Mouse (Mus musculus) liver, adult 2 months (tissue): ENCODE results near the gene Nkiras1. TPM values are rescaled to one million over a fixed set of nuclear protein-coding genes. Genes with fewer than 3 reads are reported as not detected.

Experiments used
- DNase-seq: peaks from one replicate; pipeline ENCODE4 v3.0.0-alpha.2; 2011; ENCODE audit warnings: low read depth, low spot score; ENCODE audit errors: extremely low read depth
- H3K27ac ChIP-seq: fragments of 200-500 bp; replicated peaks from 2 replicates; pipeline ENCODE4 v1.5.1; 2012; ENCODE audit warnings: low read depth, mild to moderate bottlenecking, control low read depth, inconsistent platforms, low read length; ENCODE audit not compliant: insufficient read depth
- H3K27me3 ChIP-seq: fragments of 200-500 bp; 2 replicates; pipeline ENCODE4 v1.6.1; 2012; ENCODE audit warnings: mild to moderate bottlenecking, moderate library complexity, low read length, inconsistent platforms; ENCODE audit not compliant: control insufficient read depth, insufficient read depth
- H3K36me3 ChIP-seq: fragments of 200-500 bp; 2 replicates; pipeline ENCODE4 v1.6.1; 2012; ENCODE audit warnings: low read length, inconsistent platforms; ENCODE audit not compliant: control insufficient read depth, insufficient read depth
- H3K4me1 ChIP-seq: fragments of 200-500 bp; 2 replicates; pipeline ENCODE4 v1.6.1; 2011; ENCODE audit warnings: low read length; ENCODE audit not compliant: control insufficient read depth, insufficient read depth
- H3K4me3 ChIP-seq: fragments of 200-500 bp; 2 replicates; pipeline ENCODE4 v1.5.1; 2011; ENCODE audit warnings: low read depth, mild to moderate bottlenecking, control low read depth, low read length, moderate library complexity; ENCODE audit not compliant: insufficient read depth
- H3K79me2 ChIP-seq: fragments of 200-500 bp; 2 replicates; pipeline ENCODE4 v1.6.1; 2012; ENCODE audit warnings: inconsistent platforms, mild to moderate bottlenecking, low read length, moderate library complexity; ENCODE audit not compliant: control insufficient read depth, insufficient read depth
- H3K9ac ChIP-seq: fragments of 200-500 bp; 2 replicates; pipeline ENCODE4 v1.6.1; 2012; ENCODE audit warnings: low read depth, mild to moderate bottlenecking, control low read depth, inconsistent platforms, low read length
- CTCF ChIP-seq: fragments of 200-500 bp; IDR thresholded peaks from 2 replicates; pipeline ENCODE4 v1.5.1; 2011; ENCODE audit warnings: low read depth, low read length, control low read depth
- POLR2A ChIP-seq: fragments of 200-500 bp; IDR thresholded peaks from 2 replicates; pipeline ENCODE4 v1.6.1; 2011; ENCODE audit warnings: low read length, control low read depth; ENCODE audit not compliant: insufficient read depth; ENCODE audit errors: extremely low read depth
- WGBS: fragments of 180-500 bp; shearing (Covaris S2); methylation state at CpG from one replicate; pipeline ENCODE4 v1.1.7; 2018; 5-methylcytosine and 5-hydroxymethylcytosine counted together
- polyA plus RNA-seq: library from polyadenylated mRNA; depleted of rRNA; stranded (reverse); fragments of >200 nt; gene quantifications from 2 replicates; pipeline ENCODE4 v1.2.3, GENCODE M21; 2012
- total RNA-seq: library from RNA; depleted of rRNA; stranded (reverse); fragments of >200 nt; gene quantifications from 2 replicates; pipeline ENCODE4 v1.2.3, GENCODE M21; 2014

Nkiras1 gene
- total and polyA plus RNA-seq, 2 experiments, result 6.4 to 16.8 TPM

DNA sequence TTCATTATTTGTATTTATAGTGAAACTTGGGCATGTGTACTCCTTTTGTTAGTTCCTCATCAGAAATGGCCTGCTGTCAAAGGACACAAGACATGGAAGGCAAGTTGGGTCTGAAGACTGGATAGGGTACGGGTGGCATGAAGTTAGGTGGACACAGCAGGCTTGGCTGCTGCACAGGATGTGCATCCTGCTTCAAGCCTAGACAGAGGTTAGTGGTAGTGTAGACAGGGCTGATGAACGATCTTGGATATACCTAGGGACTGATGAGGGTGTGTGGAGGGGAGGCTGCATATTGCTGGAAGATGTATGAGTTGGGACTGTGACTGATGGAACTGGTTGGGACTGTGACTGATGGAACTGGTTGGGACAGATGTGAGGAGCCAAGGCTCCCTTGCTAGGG is 27.9 kb downstream of the Nkiras1 start:
- Histone ChIP-seq H3K79me2 (peaks cover 12% of the 10 kb centered on the region), H3K9ac (no peak overlapping the region), H3K4me3 (no peak overlapping the region), H3K27ac (no peak overlapping the region), H3K4me1 (peaks cover 2% of the 10 kb centered on the region; the same call in 1 of the 2 replicates), H3K27me3 (no peaks in the 10 kb centered on the region), H3K36me3 (no peaks in the 10 kb centered on the region; the same call in 1 of the 2 replicates)
- 83% methylated on average over 2 of the region's 2 CpGs for WGBS
- no peak for DNase-seq
- no peak for TF ChIP-seq CTCF
- no peak for TF ChIP-seq POLR2A

DNA sequence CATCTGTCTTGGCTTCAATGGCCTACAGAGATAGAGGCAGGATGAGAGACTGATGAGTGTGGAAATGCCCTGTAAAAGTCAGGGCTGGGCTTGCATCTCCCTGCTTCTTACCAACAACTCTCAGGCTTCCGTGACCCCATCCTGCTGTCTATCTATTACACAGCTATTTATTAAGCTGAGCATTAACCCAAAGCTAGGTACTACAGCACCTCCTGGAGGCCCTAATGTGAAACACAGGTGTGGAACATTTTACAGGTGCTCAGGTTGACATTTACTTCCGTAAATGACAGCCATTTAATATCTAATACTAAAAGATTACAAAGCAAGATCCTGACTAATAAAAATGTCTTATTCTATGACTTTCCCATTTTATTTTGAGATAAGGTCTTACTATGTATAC is 29.7 kb downstream of the Nkiras1 start:
- peak; percentile 23 for DNase-seq
- Histone ChIP-seq H3K27ac (no peak overlapping the region), H3K9ac (no peak overlapping the region), H3K36me3 (no peaks in the 10 kb centered on the region; the same call in 1 of the 2 replicates), H3K79me2 (peaks cover 12% of the 10 kb centered on the region), H3K4me3 (no peak overlapping the region), H3K27me3 (no peaks in the 10 kb centered on the region), H3K4me1 (peaks cover 3% of the 10 kb centered on the region)
- TF ChIP-seq CTCF (no peak), POLR2A (no peak)
- 86% methylated on average over 2 of the region's 2 CpGs for WGBS

DNA sequence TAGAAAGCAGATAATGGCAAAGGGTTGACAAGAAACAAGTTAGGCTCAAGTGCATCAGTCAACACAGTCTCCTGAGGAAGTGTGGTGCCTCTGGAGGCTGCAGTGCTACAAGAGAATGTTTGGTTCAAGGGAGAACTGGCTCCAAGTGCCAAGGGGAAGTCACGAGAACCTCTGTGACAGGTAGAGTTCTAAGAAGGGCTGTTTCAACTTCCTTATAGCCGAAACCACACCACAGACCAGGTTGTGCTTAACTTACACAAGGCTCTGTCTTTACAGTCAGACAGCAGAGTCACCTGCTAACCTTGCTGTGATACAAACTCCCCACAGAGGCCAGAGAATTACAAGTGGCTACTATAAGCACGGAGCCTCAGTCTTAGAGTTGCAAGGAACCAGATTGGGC is 30.7 kb downstream of the Nkiras1 start:
- H3K27ac ChIP-seq, result no peak overlapping the region
- H3K79me2 ChIP-seq, result peaks cover 12% of the 10 kb centered on the region
- no peak for TF ChIP-seq POLR2A
- 79% methylated on average over 3 of the region's 3 CpGs for WGBS
- H3K4me3 ChIP-seq, result no peak overlapping the region
- peaks cover 3% of the 10 kb centered on the region for H3K4me1 ChIP-seq
- no peak for DNase-seq
- H3K36me3 ChIP-seq, result no peaks in the 10 kb centered on the region; the same call in 1 of the 2 replicates
- no peaks in the 10 kb centered on the region for H3K27me3 ChIP-seq
- no peak overlapping the region for H3K9ac ChIP-seq

DNA sequence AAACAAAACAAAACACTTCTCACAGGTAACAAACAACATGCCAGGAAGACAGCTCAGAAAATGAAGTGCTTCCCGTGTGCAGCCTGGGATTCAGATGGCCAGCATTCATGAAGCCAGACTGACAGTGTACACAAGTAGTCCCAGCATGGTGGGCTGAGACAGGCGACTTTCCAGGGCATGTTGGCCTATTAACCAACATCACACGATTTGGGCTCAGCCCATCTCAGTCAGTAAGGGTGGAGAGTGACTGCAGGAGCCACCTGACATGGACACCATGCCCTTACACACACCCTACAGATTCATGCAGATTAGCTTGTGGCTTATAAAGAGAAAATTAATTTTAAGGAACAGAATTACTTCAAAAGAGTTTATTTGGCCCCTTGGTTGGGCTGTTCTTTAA is 31.8 kb downstream of the Nkiras1 start:
- no peak for DNase-seq
- Histone ChIP-seq H3K27ac (no peak overlapping the region), H3K79me2 (peaks cover 12% of the 10 kb centered on the region), H3K36me3 (no peaks in the 10 kb centered on the region), H3K9ac (no peak overlapping the region), H3K4me1 (peaks cover 3% of the 10 kb centered on the region), H3K27me3 (no peaks in the 10 kb centered on the region), H3K4me3 (no peak overlapping the region)
- 49% methylated on average over 3 of the region's 3 CpGs for WGBS
- TF ChIP-seq POLR2A (no peak), CTCF (no peak)

DNA sequence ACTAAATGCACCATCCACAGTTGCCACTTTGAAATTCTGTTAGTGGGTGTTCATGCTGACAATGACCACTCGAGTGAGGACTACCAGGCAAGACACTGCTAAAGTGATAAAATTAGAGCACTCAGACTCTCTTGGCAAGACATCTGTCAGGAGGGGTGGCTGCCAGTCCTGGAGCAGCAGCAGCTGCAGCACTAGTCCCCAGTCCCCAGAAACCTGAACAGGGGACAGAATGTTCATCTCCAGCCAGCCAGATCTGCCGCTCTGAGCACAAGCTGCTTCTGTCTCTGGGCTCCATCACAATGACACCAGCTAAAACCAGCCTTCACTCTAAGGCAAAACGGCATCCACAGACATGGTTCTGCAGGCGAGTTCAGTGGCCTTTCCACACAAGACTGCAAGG is 32.3 kb downstream of the Nkiras1 start:
- TF ChIP-seq POLR2A, result no peak
- TF ChIP-seq CTCF, result no peak
- DNase-seq, result no peak
- WGBS, result 37% methylated on average over 4 of the region's 4 CpGs
- no peak overlapping the region for H3K27ac ChIP-seq
- H3K9ac ChIP-seq, result no peak overlapping the region
- H3K4me1 ChIP-seq, result peaks cover 3% of the 10 kb centered on the region
- no peaks in the 10 kb centered on the region for H3K27me3 ChIP-seq
- no peak overlapping the region for H3K4me3 ChIP-seq
- peaks cover 12% of the 10 kb centered on the region for H3K79me2 ChIP-seq
- H3K36me3 ChIP-seq, result no peaks in the 10 kb centered on the region

DNA sequence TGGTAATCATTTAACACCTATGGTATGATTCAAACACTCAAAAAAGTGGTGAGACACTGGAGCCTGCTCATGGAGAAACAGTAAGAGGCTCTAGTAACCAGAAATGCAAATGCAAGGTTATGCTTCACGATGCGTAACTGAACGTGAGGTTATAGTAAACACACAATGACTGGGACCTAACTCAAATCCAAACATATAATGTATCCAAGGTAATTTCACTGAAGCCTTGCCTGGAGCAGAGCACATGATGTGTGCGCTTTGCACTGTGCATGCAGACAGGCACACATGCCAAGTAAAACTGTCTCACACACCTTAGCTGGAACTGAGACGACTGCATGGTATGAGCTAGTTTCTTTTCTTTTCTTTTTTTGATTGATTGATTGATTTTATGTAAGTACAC is 33.2 kb downstream of the Nkiras1 start:
- peak; percentile 19 for DNase-seq
- Histone ChIP-seq H3K4me3 (no peak overlapping the region), H3K9ac (no peak overlapping the region), H3K79me2 (peaks cover 7% of the 10 kb centered on the region; the same call in 1 of the 2 replicates), H3K4me1 (peaks cover 2% of the 10 kb centered on the region; the same call in 1 of the 2 replicates), H3K27ac (no peak overlapping the region), H3K27me3 (no peaks in the 10 kb centered on the region), H3K36me3 (no peaks in the 10 kb centered on the region)
- WGBS, result 75% methylated on average over 5 of the region's 5 CpGs
- TF ChIP-seq POLR2A (no peak), CTCF (no peak)
